Mouse (Mus musculus): ENCODE measurements around the gene Lrrc23. TPM values are rescaled to one million over a fixed set of nuclear protein-coding genes. Genes with fewer than 3 reads are reported as not detected.
A peak's percentile ranks its signal among the peaks of the same experiment; 100 is the strongest.

Gene Lrrc23
- polyA plus RNA-seq, 1 experiment, result 0.41 TPM

DNA sequence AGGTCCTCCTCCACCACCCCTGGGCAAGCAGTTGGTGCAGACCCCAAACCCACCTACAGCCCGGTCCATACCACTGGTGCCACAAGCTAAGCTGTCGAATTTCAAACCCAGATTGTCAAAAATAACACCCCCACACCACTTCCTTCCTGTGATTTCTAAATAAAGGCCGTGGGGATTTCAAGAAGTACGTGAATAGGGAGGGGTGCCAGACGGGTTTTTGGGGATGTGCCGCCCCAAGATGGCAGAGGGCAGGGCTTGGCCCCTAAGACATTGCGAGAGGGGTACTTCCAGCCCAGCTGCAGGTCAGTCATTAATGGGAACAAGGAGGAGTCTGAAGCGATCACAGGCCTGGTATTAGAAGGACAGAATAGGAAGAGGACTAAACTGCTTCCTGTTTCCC lies 56.0 kb downstream of the Lrrc23 start:
- peak overlapping the region; percentile 59 for H3K27ac ChIP-seq (ENCODE audit: insufficient read depth, low read depth, low read length)
- H3K36me3 ChIP-seq (ENCODE audit: control insufficient read depth, insufficient read depth, low read length), result peaks cover 17% of the 10 kb centered on the region; the same call in 1 of the 2 replicates
- TF ChIP-seq CTCF (IDR thresholded peaks at IDR 0.05; ENCODE audit: extremely low read depth, insufficient read length, insufficient replicate concordance, low read depth, low read length) (no peak), POLR2A (IDR thresholded peaks at IDR 0.05; ENCODE audit: low read depth, low read length) (no peak)
- peaks cover 30% of the 10 kb centered on the region for H3K4me1 ChIP-seq (ENCODE audit: control insufficient read depth, insufficient read depth, insufficient read length, low read length)
- H3K4me3 ChIP-seq (ENCODE audit: low read depth, low read length), result 0 out of 2 replicates have a peak overlapping the region, but pooled peaks have one; percentile 7
- 73% methylated on average over 8 of the region's 8 CpGs for WGBS
- H3K27me3 ChIP-seq (ENCODE audit: control insufficient read depth, insufficient read depth, low read length), result no peaks in the 10 kb centered on the region

DNA sequence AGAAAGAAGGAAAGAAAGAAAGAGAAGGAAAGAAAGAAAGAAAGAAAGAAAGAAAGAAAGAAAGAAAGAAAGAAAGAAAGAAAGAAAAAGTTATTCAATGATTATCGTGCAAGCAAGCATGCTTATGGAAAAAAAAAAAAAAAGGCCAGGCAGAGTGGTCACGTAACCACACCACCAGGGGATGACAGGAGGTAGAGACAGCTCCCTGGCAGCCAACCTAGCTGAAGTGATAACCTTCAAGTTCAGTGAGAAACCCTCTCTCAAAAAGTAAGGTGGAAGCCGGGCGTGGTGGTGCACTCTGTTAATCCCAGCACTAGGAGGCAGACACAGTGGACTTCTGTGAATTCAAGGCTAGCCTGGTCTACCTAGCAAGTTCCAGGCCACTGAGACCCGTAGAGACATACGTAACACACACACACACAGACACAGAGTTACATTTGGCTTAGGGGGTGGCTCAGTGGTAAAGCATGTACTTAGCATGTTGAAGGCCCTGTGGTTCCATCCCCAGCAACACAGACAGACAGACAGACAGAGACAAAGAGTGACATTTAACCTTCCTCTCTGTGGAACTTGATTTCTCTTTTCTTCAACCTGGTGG lies 56.6 kb downstream of the Lrrc23 start:
- 0 out of 2 replicates have a peak overlapping the region, but pooled peaks have one; percentile 7 for H3K4me3 ChIP-seq (ENCODE audit: low read depth, low read length)
- WGBS, result 82% methylated on average over 6 of the region's 6 CpGs
- H3K27ac ChIP-seq (ENCODE audit: insufficient read depth, low read depth, low read length), result peak overlapping the region; percentile 59
- peaks cover 25% of the 10 kb centered on the region for H3K4me1 ChIP-seq (ENCODE audit: control insufficient read depth, insufficient read depth, insufficient read length, low read length)
- peaks cover 17% of the 10 kb centered on the region; the same call in 1 of the 2 replicates for H3K36me3 ChIP-seq (ENCODE audit: control insufficient read depth, insufficient read depth, low read length)
- no peak for TF ChIP-seq CTCF (IDR thresholded peaks at IDR 0.05; ENCODE audit: extremely low read depth, insufficient read length, insufficient replicate concordance, low read depth, low read length)
- no peak for TF ChIP-seq POLR2A (IDR thresholded peaks at IDR 0.05; ENCODE audit: low read depth, low read length)
- H3K27me3 ChIP-seq (ENCODE audit: control insufficient read depth, insufficient read depth, low read length), result no peaks in the 10 kb centered on the region

GRCm38 (mm10) chr6:124720904-124721303 lies 58.6 kb downstream of the Lrrc23 start:
- Histone ChIP-seq H3K36me3 (ENCODE audit: control insufficient read depth, insufficient read depth, low read length) (peaks cover 22% of the 10 kb centered on the region), H3K4me1 (ENCODE audit: control insufficient read depth, insufficient read depth, insufficient read length, low read length) (peaks cover 23% of the 10 kb centered on the region), H3K27ac (ENCODE audit: insufficient read depth, low read depth, low read length) (peak overlapping the region; percentile 89), H3K27me3 (ENCODE audit: control insufficient read depth, insufficient read depth, low read length) (no peaks in the 10 kb centered on the region), H3K4me3 (ENCODE audit: low read depth, low read length) (peak overlapping the region; percentile 45)
- WGBS, result 18% methylated on average over 11 of the region's 11 CpGs
- no peak; the same call in none of the 2 replicates for TF ChIP-seq POLR2A (IDR thresholded peaks at IDR 0.05; ENCODE audit: low read depth, low read length)
- no peak for TF ChIP-seq CTCF (IDR thresholded peaks at IDR 0.05; ENCODE audit: extremely low read depth, insufficient read length, insufficient replicate concordance, low read depth, low read length)

Other genes starting within 250 kb of the Lrrc23 start
- gene C1s1, start 237.4 kb downstream of the Lrrc23 start, polyA plus RNA-seq (2012; rRNA removed), result 9.3 and 11.1 TPM in 2 replicates
- gene C1rb, start 209.4 kb downstream of the Lrrc23 start, polyA plus RNA-seq (2012; rRNA removed), result not detected in 2 replicates
- gene C1s2, start 143.6 kb downstream of the Lrrc23 start, polyA plus RNA-seq (2012; rRNA removed), result not detected in 2 replicates
- gene Lpcat3, start 116.7 kb downstream of the Lrrc23 start, polyA plus RNA-seq (2012; rRNA removed), result 127 and 323 TPM in 2 replicates
- 26.8 and 34.9 TPM in 2 replicates for gene Emg1, start 67.5 kb downstream of the Lrrc23 start, polyA plus RNA-seq (2012; rRNA removed)
- gene Phb2, start 67.4 kb downstream of the Lrrc23 start, polyA plus RNA-seq (2012; rRNA removed), result 87.7 and 122 TPM in 2 replicates
- gene Ptpn6, start 41.0 kb downstream of the Lrrc23 start, polyA plus RNA-seq (2012; rRNA removed), result 23.0 and 41.0 TPM in 2 replicates
- gene Grcc10, start 38.4 kb downstream of the Lrrc23 start, polyA plus RNA-seq (2012; rRNA removed), result 80.4 and 143 TPM in 2 replicates
- gene Gm45234, start 23.7 kb downstream of the Lrrc23 start, polyA plus RNA-seq (2012; rRNA removed), result not detected in 2 replicates
- 42.8 and 92.6 TPM in 2 replicates for gene Atn1, start 23.2 kb downstream of the Lrrc23 start, polyA plus RNA-seq (2012; rRNA removed)
- gene Eno2, start 10.1 kb downstream of the Lrrc23 start, polyA plus RNA-seq (2012; rRNA removed), result 1.3 and 1.7 TPM in 2 replicates
- gene Spsb2, start 28.9 kb upstream of the Lrrc23 start, polyA plus RNA-seq (2012; rRNA removed), result 16.6 and 38.8 TPM in 2 replicates
- gene Tpi1, start 34.6 kb upstream of the Lrrc23 start, polyA plus RNA-seq (2012; rRNA removed), result 420 and 801 TPM in 2 replicates
- 26.7 and 53.0 TPM in 2 replicates for gene Usp5, start 49.8 kb upstream of the Lrrc23 start, polyA plus RNA-seq (2012; rRNA removed)
- 32.2 and 52.9 TPM in 2 replicates for gene Cdca3, start 49.8 kb upstream of the Lrrc23 start, polyA plus RNA-seq (2012; rRNA removed)
- gene Gnb3, start 60.5 kb upstream of the Lrrc23 start, polyA plus RNA-seq (2012; rRNA removed), result 0.05 and 0.19 TPM in 2 replicates
- gene P3h3, start 78.0 kb upstream of the Lrrc23 start, polyA plus RNA-seq (2012; rRNA removed), result 8.1 and 8.7 TPM in 2 replicates
- gene Gpr162, start 84.3 kb upstream of the Lrrc23 start, polyA plus RNA-seq (2012; rRNA removed), result 1.2 and 1.7 TPM in 2 replicates
- gene Cd4, start 108.5 kb upstream of the Lrrc23 start, polyA plus RNA-seq (2012; rRNA removed), result 3.7 and 5.8 TPM in 2 replicates
- gene Lag3, start 132.0 kb upstream of the Lrrc23 start, polyA plus RNA-seq (2012; rRNA removed), result 4.5 and 7.0 TPM in 2 replicates
- gene Ptms, start 140.4 kb upstream of the Lrrc23 start, polyA plus RNA-seq (2012; rRNA removed), result 683 and 1,784 TPM in 2 replicates
- 212 and 412 TPM in 2 replicates for gene Mlf2, start 151.7 kb upstream of the Lrrc23 start, polyA plus RNA-seq (2012; rRNA removed)
- 82.6 and 131 TPM in 2 replicates for gene Cops7a, start 185.8 kb upstream of the Lrrc23 start, polyA plus RNA-seq (2012; rRNA removed)
- 2.8 and 5.0 TPM in 2 replicates for gene Pianp, start 217.0 kb upstream of the Lrrc23 start, polyA plus RNA-seq (2012; rRNA removed)
- gene Zfp384, start 229.4 kb upstream of the Lrrc23 start, polyA plus RNA-seq (2012; rRNA removed), result 28.6 and 57.0 TPM in 2 replicates